Mouse (Mus musculus) CH12.LX (cell line): Measurements from ENCODE around the gene Slc4a11. TPM values are rescaled to one million over a fixed set of nuclear protein-coding genes. Genes with fewer than 3 reads are reported as not detected.

Source experiments
- DNase-seq: peaks from one replicate; pipeline ENCODE4 v3.0.0-alpha.2; 2013; ENCODE audit errors: extremely low read depth
- H3K27ac ChIP-seq: 2 replicates; pipeline ENCODE4 v1.5.1; 2012; ENCODE audit warnings: low read depth, mild to moderate bottlenecking, control low read depth, moderate library complexity; ENCODE audit not compliant: insufficient read depth
- H3K27me3 ChIP-seq: replicated peaks from 2 replicates; pipeline ENCODE3; 2012; ENCODE audit warnings: inconsistent platforms
- H3K36me3 ChIP-seq, 2 experiments: replicated peaks in 1 of 2; 2 replicates each; pipeline versions ENCODE3 to v1.6.1; 2012; ENCODE audit warnings: inconsistent platforms in 1 of 2, low read length in 1 of 2, mild to moderate bottlenecking in 1 of 2, mixed read lengths in 1 of 2, moderate library complexity in 1 of 2; ENCODE audit not compliant: control insufficient read depth in 1 of 2, insufficient read depth in 1 of 2
- H3K4me1 ChIP-seq, 2 experiments: 2 replicates each; pipeline ENCODE4 v1.6.1; 2012; ENCODE audit warnings: inconsistent platforms in 1 of 2, moderate library complexity in 1 of 2; ENCODE audit not compliant: insufficient read depth in 2 of 2, control insufficient read depth in 1 of 2
- H3K4me2 ChIP-seq: 2 replicates; pipeline ENCODE4 v1.6.1; 2012; ENCODE audit warnings: low read depth, mild to moderate bottlenecking, control low read depth; ENCODE audit not compliant: poor library complexity, insufficient read depth, severe bottlenecking
- H3K4me3 ChIP-seq, 3 experiments: fragments of 150-350 bp in 1 of 3; sonication (generic) in 1 of 3; replicated peaks in 1 of 3; 2 replicates each; pipeline versions ENCODE3 to v1.5.1; 2011 to 2012; ENCODE audit warnings: low read depth in 2 of 3, low read length in 2 of 3, mild to moderate bottlenecking in 2 of 3, moderate library complexity in 2 of 3, control low read depth in 1 of 3, improper control_type of control experiment in 1 of 3, inconsistent platforms in 1 of 3, mixed read lengths in 1 of 3; ENCODE audit not compliant: poor library complexity in 1 of 3
- H3K79me2 ChIP-seq: replicated peaks from 2 replicates; pipeline ENCODE4 v1.6.1; 2012; ENCODE audit warnings: mild to moderate bottlenecking, moderate library complexity; ENCODE audit not compliant: control insufficient read depth, poor library complexity, insufficient read depth, severe bottlenecking; ENCODE audit errors: extremely low read depth
- H3K9ac ChIP-seq: 2 replicates; pipeline ENCODE4 v1.6.1; 2012; ENCODE audit warnings: low read depth, mild to moderate bottlenecking, control low read depth, moderate library complexity; ENCODE audit not compliant: insufficient read depth
- H3K9me3 ChIP-seq: replicated peaks from 2 replicates; pipeline ENCODE3; 2012; ENCODE audit warnings: low read length, inconsistent platforms, mixed read lengths
- BHLHE40 ChIP-seq: IDR thresholded peaks from 2 replicates; pipeline ENCODE4 v1.6.1; 2011; ENCODE audit warnings: mild to moderate bottlenecking, low read depth, low read length, improper control_type of control experiment
- CHD2 ChIP-seq: IDR thresholded peaks from 2 replicates; pipeline ENCODE4 v1.6.1; 2011; ENCODE audit warnings: low read length, improper control_type of control experiment
- CTCF ChIP-seq, 2 experiments: IDR thresholded peaks in 1 of 2; conservative IDR thresholded peaks in 1 of 2; 2 replicates each; pipeline ENCODE4 v1.5.1; 2011 to 2012; ENCODE audit warnings: low read depth in 2 of 2, low read length in 2 of 2, improper control_type of control experiment in 1 of 2, inconsistent platforms in 1 of 2, mild to moderate bottlenecking in 1 of 2, moderate library complexity in 1 of 2
- E2F4 ChIP-seq: IDR thresholded peaks from 2 replicates; pipeline ENCODE4 v1.6.1; 2011; ENCODE audit warnings: low read depth, low read length, improper control_type of control experiment; ENCODE audit not compliant: insufficient replicate concordance
- ELF1 ChIP-seq: IDR thresholded peaks from 2 replicates; pipeline ENCODE4 v1.6.1; 2014; ENCODE audit warnings: low read depth, mild to moderate bottlenecking, inconsistent platforms, low read length, improper control_type of control experiment
- EP300 ChIP-seq: IDR thresholded peaks from 2 replicates; pipeline ENCODE4 v1.6.1; 2011; ENCODE audit warnings: low read length, improper control_type of control experiment
- HCFC1 ChIP-seq: IDR thresholded peaks from 2 replicates; pipeline ENCODE4 v1.6.1; 2012; ENCODE audit warnings: low read depth, mild to moderate bottlenecking, inconsistent platforms, low read length, improper control_type of control experiment
- IRF4 ChIP-seq: IDR thresholded peaks from 2 replicates; pipeline ENCODE4 v1.6.1; 2014; ENCODE audit warnings: low read depth, mild to moderate bottlenecking, inconsistent platforms, low read length, improper control_type of control experiment
- JUN ChIP-seq: IDR thresholded peaks from 2 replicates; pipeline ENCODE4 v1.6.1; 2011; ENCODE audit warnings: low read depth, mild to moderate bottlenecking, low read length, improper control_type of control experiment, moderate library complexity; ENCODE audit not compliant: insufficient read depth
- JUND ChIP-seq: conservative IDR thresholded peaks from 2 replicates; pipeline ENCODE4 v1.6.1; 2011; ENCODE audit warnings: low read depth, low read length, improper control_type of control experiment
- MAFK ChIP-seq: IDR thresholded peaks from 2 replicates; pipeline ENCODE4 v1.6.1; 2011; ENCODE audit warnings: low read length, improper control_type of control experiment; ENCODE audit not compliant: insufficient replicate concordance
- MYC ChIP-seq: IDR thresholded peaks from 2 replicates; pipeline ENCODE4 v1.6.1; 2011; ENCODE audit warnings: low read depth, mild to moderate bottlenecking, improper control_type of control experiment, low read length
- NELFE ChIP-seq: IDR thresholded peaks from 2 replicates; pipeline ENCODE4 v1.6.1; 2011; ENCODE audit warnings: low read depth, low read length, improper control_type of control experiment
- PAX5 ChIP-seq: IDR thresholded peaks from 2 replicates; pipeline ENCODE4 v1.6.1; 2012; ENCODE audit warnings: low read length, inconsistent platforms, mixed read lengths
- POLR2A ChIP-seq: IDR thresholded peaks from 2 replicates; pipeline ENCODE4 v1.6.1; 2011; ENCODE audit warnings: low read depth, mild to moderate bottlenecking, improper control_type of control experiment, low read length
- RAD21 ChIP-seq: IDR thresholded peaks from 2 replicates; pipeline ENCODE4 v1.6.1; 2011; ENCODE audit warnings: low read depth, mild to moderate bottlenecking, low read length, improper control_type of control experiment, moderate library complexity
- SIN3A ChIP-seq: IDR thresholded peaks from 2 replicates; pipeline ENCODE4 v1.6.1; 2012; ENCODE audit warnings: low read length, improper control_type of control experiment, inconsistent platforms
- TBP ChIP-seq: conservative IDR thresholded peaks from 2 replicates; pipeline ENCODE4 v1.6.1; 2011; ENCODE audit warnings: low read depth, low read length, improper control_type of control experiment
- UBTF ChIP-seq: IDR thresholded peaks from 2 replicates; pipeline ENCODE4 v1.6.1; 2012; ENCODE audit warnings: low read depth, mild to moderate bottlenecking, inconsistent platforms, low read length, improper control_type of control experiment, moderate library complexity
- USF1 ChIP-seq: IDR thresholded peaks from 2 replicates; pipeline ENCODE4 v1.6.1; 2014; ENCODE audit warnings: low read depth, mild to moderate bottlenecking, inconsistent platforms, low read length, improper control_type of control experiment
- ZC3H11A ChIP-seq: IDR thresholded peaks from 2 replicates; pipeline ENCODE4 v1.6.1; 2012; ENCODE audit warnings: low read depth, mild to moderate bottlenecking, inconsistent platforms, low read length, improper control_type of control experiment
- ZKSCAN1 ChIP-seq: IDR thresholded peaks from 2 replicates; pipeline ENCODE4 v1.6.1; 2012; ENCODE audit warnings: low read depth, inconsistent platforms, low read length, improper control_type of control experiment, borderline replicate concordance
- ZMIZ1 ChIP-seq: IDR thresholded peaks from 2 replicates; pipeline ENCODE4 v1.6.1; 2012; ENCODE audit warnings: low read depth, mild to moderate bottlenecking, inconsistent platforms, low read length, improper control_type of control experiment
- ZNF384 ChIP-seq: IDR thresholded peaks from 2 replicates; pipeline ENCODE4 v1.6.1; 2012; ENCODE audit warnings: low read depth, low read length, improper control_type of control experiment, inconsistent platforms
- dilution Hi-C: fragments of 300-500 bp; cut with MboI; formaldehyde crosslinking; loops from 2 replicates; pipeline ENCODE4 v1.14.3; 2020; ENCODE audit warnings: low sequenced_read_pairs; ENCODE audit not compliant: extremely low pct_unique_long_range_greater_than_20kb, extremely low pct_ligation_motif_present
- in situ Hi-C: fragments of 300-500 bp; cut with MboI; formaldehyde crosslinking; loops from 3 replicates; pipeline ENCODE4 v1.14.3; 2019; ENCODE audit warnings: low sequenced_read_pairs, low pct_ligation_motif_present, low pct_unique_long_range_greater_than_20kb, mixed read lengths
- polyA plus RNA-seq: library from polyadenylated mRNA; unstranded; fragments of >175 nt; gene quantifications from 2 replicates; pipeline ENCODE4 v1.2.1, GENCODE M21; 2012; ENCODE audit warnings: low read depth; ENCODE audit not compliant: insufficient read length
- total RNA-seq, 2 experiments: library from RNA; depleted of rRNA; stranded (reverse); fragments of 300-350 nt in 1 of 2; fragments of >200 nt in 1 of 2; gene quantifications; 2 replicates each; pipeline ENCODE4 v1.2.3; 2012 to 2014

Gene Slc4a11
- total and polyA plus RNA-seq, 3 experiments: 0.21 to 0.30 (median 0.27) TPM

DNA sequence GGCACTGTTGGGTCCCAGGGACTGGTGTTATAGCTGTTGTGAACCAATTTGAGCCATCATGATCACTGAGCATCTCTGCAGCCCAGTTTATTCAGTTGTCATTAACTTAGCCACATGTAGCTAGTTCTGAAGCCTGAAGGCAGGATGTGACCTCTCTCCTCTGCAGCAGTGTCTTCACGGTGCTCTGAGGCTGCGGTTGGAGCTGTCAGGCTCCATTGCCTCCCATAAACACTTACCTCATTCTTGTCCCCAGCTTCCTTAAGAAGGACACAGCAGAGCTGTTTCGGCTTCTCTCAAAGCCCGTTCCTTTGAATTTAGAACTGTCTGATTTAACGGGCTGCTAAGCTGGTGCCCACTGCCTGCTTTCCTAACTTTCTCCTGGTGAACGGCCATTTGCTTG, 17.4 kb downstream of the Slc4a11 start:
- Histone ChIP-seq H3K4me2 (no peak overlapping the region), H3K4me1 (peaks cover 0 to 13% of the 10 kb centered on the region in 2 experiments; a peak in 2 of 4 replicates), H3K79me2 (no peaks in the 10 kb centered on the region; the same call in 1 of the 2 replicates), H3K9me3 (no peaks in the 10 kb centered on the region), H3K27me3 (no peaks in the 10 kb centered on the region), H3K9ac (no peak overlapping the region)
- in situ Hi-C loops: no loop called here
- DNase-seq: peak; percentile 56
- TF ChIP-seq ZKSCAN1 (no peak), USF1 (no peak), TBP (no peak), HCFC1 (no peak), POLR2A (no peak), BHLHE40 (no peak), EP300 (no peak), NELFE (no peak), RAD21 (no peak), CHD2 (no peak), CTCF (conservative IDR thresholded peaks at IDR 0.05 in 1 of 2, IDR thresholded peaks at IDR 0.05 in 1 of 2; ENCODE audit: low read depth in 2 of 2, low read length in 2 of 2) (no peak), ZMIZ1 (no peak), E2F4 (no peak), SIN3A (no peak), IRF4 (no peak), ELF1 (no peak), JUN (no peak), ZC3H11A (no peak), JUND (no peak), MAFK (no peak)
- TF ChIP-seq, all 38 proteins: peak for 0
- Histone ChIP-seq H3K4me3 (no peak overlapping the region), H3K27ac (no peak overlapping the region), H3K36me3 (peaks cover 87 to 94% of the 10 kb centered on the region in 2 experiments)
- dilution Hi-C loops: no loop called here

DNA sequence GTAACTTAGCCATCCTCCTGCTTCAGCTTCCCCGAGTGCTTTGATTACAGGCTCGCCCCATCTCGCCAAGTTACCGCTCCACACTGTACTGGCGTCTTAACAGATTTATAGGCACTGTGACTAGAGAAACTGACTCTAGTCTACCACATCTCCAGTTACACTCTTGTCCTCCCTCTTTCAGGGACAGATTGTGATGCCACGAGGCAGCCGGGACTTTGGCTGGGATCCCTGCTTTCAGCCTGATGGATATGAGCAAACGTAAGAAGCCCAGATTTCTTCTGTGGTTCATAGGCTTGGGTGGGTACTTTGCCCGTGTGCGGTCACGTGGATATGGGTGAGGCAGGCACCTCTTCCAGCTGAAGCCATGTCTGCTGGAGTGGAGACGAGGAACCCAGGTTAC, 18.2 kb downstream of the Slc4a11 start:
- dilution Hi-C loops (no loop called here), in situ Hi-C loops (no loop called here)
- H3K36me3 ChIP-seq: peaks cover 85 to 93% of the 10 kb centered on the region in 2 experiments
- no peaks in the 10 kb centered on the region; the same call in 1 of the 2 replicates for H3K79me2 ChIP-seq
- no peaks in the 10 kb centered on the region for H3K27me3 ChIP-seq
- no peak overlapping the region for H3K4me2 ChIP-seq
- no peak overlapping the region for H3K9ac ChIP-seq
- TF ChIP-seq ZKSCAN1 (no peak), TBP (no peak), MYC (no peak), POLR2A (no peak), ZNF384 (no peak), ELF1 (no peak), PAX5 (no peak), ZMIZ1 (no peak), UBTF (no peak)
- H3K4me3 ChIP-seq: no peak overlapping the region
- H3K4me1 ChIP-seq: peaks cover 0 to 13% of the 10 kb centered on the region in 2 experiments; a peak in 2 of 4 replicates
- no peaks in the 10 kb centered on the region for H3K9me3 ChIP-seq
- DNase-seq: no peak
- no peak overlapping the region for H3K27ac ChIP-seq
